Mouse (Mus musculus) layer of hippocampus, adult 8-10 months (tissue): Measurements from ENCODE around the gene Sowaha. TPM values are rescaled to one million over a fixed set of nuclear protein-coding genes. Genes with fewer than 3 reads are reported as not detected.

Source experiments
- DNase-seq, 2 experiments: peaks; one replicate each; pipeline ENCODE4 v3.0.0; 2022; ENCODE audit warnings: low spot score in 2 of 2
- total RNA-seq, 4 experiments: library from RNA; stranded (reverse); gene quantifications; 2 replicates each; pipeline ENCODE4 v1.2.4; 2022

Sowaha gene
- total RNA-seq, 4 experiments from 2014 or later: 91.6 to 119 (median 104) TPM

GRCm38 (mm10) chr11:53505026-53505663 is 25.1 kb upstream of the Sowaha start:
- no peak for DNase-seq

- DNase-seq: no peak
Measured at GRCm38 (mm10) chr11:53504376-53504775, 24.3 kb upstream of the Sowaha start.

- no peak for DNase-seq
Measured at GRCm38 (mm10) chr11:53503738-53504137, 23.7 kb upstream of the Sowaha start.

- no peak for DNase-seq
Measured at GRCm38 (mm10) chr11:53502039-53502765, 22.1 kb upstream of the Sowaha start.

GRCm38 (mm10) chr11:53500569-53500968 is 20.5 kb upstream of the Sowaha start:
- no peak for DNase-seq

- DNase-seq: peak; percentile 63 to 71
Measured at GRCm38 (mm10) chr11:53496946-53497345, 16.9 kb upstream of the Sowaha start.

GRCm38 (mm10) chr11:53495417-53495816 is 15.3 kb upstream of the Sowaha start:
- no peak for DNase-seq

GRCm38 (mm10) chr11:53493243-53493955 is 13.3 kb upstream of the Sowaha start:
- DNase-seq: no peak

- DNase-seq: peak in 1 of 2 experiments; percentile 58
Measured at GRCm38 (mm10) chr11:53491954-53492401, 11.9 kb upstream of the Sowaha start.

GRCm38 (mm10) chr11:53489421-53489820 is 9.3 kb upstream of the Sowaha start:
- no peak for DNase-seq

- DNase-seq: no peak
Measured at GRCm38 (mm10) chr11:53489007-53489406, 8.9 kb upstream of the Sowaha start.

GRCm38 (mm10) chr11:53486822-53487594 is 6.9 kb upstream of the Sowaha start:
- no peak for DNase-seq

- no peak for DNase-seq
Measured at GRCm38 (mm10) chr11:53486351-53486750, 6.3 kb upstream of the Sowaha start.

- DNase-seq: no peak
Measured at GRCm38 (mm10) chr11:53485719-53486118, 5.6 kb upstream of the Sowaha start.

GRCm38 (mm10) chr11:53483159-53483891 is 3.3 kb upstream of the Sowaha start:
- DNase-seq: no peak

- no peak for DNase-seq
Measured at GRCm38 (mm10) chr11:53481088-53481730, 1.1 kb upstream of the Sowaha start.

- no peak for DNase-seq
Measured at GRCm38 (mm10) chr11:53479171-53479782, 797 bp downstream of the Sowaha start.

GRCm38 (mm10) chr11:53478383-53479170 is 1.5 kb downstream of the Sowaha start:
- no peak for DNase-seq

- no peak for DNase-seq
Measured at GRCm38 (mm10) chr11:53477833-53478232, 2.2 kb downstream of the Sowaha start.
